19 mouse cellular contexts compared by ENCODE assay signal in the genomic region with DNA sequence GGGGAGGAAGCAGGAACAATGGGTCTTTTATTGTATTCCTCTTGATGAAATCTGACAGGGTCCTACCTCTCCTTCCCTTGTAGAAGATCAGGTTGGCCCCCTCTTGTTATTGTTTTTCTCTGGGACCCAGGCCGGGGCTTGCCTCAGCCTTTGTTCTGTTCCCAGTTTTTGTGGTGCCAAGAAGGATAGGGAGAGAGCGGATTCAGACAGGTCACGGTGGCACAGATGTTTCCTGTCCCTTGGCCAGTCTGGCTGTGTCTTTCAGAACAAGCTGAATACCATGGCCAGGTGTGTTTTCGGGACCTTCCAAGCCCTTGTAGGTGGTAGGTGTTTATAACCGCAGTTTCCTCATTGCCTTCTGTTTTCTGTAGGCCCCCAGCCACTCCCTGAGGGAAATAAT. TPM values are rescaled to one million over a fixed set of nuclear protein-coding genes. Genes with fewer than 3 reads are reported as not detected.
DNase-seq lines count a peak whose midpoint lies in the region; ATAC-seq lines count a peak whose summit lies in the region.
"Had no signal": no experiment of that assay in that cellular context is flagged by ENCODE, and none has a peak within 500 bp of the region (broad histone marks: within the 10 kb centered on the region; RNA-seq: fewer than 3 reads in every experiment).

No protein-coding gene starts in this region.

- peak; percentile 34 for DNase-seq in adrenal gland, postnatal 14 days
- no peak for DNase-seq in adrenal gland, postnatal 25 days
- DNase-seq in midbrain, embryonic 10.5 days (ENCODE audit: low spot score): no peak
- DNase-seq in T-cell, adult 2 months (ENCODE audit: low spot score): no peak
- DNase-seq: cerebellum, postnatal 14 days; gastrocnemius, postnatal 25 days had no signal

- H3K4me1 ChIP-seq in kidney, embryonic 16.5 days (ENCODE audit: insufficient read depth, low read length): 0 out of 2 replicates have a peak, but pooled peaks cover 4% of the 10 kb centered on the region
- no peaks in the 10 kb centered on the region; the same call in 1 of the 2 replicates for H3K4me1 ChIP-seq in kidney, embryonic 14.5 days (ENCODE audit: control insufficient read depth, insufficient read depth, low read length)
- peaks cover 9% of the 10 kb centered on the region for H3K4me1 ChIP-seq in midbrain, embryonic 10.5 days
- H3K4me1 ChIP-seq in midbrain, embryonic 13.5 days (replicated peaks): no peaks in the 10 kb centered on the region
- H3K4me1 ChIP-seq in stomach, embryonic 16.5 days (ENCODE audit: control insufficient read depth, insufficient read depth, low read length): 0 out of 2 replicates have a peak, but pooled peaks cover 3% of the 10 kb centered on the region
- H3K4me1 ChIP-seq: embryonic facial prominence, embryonic 12.5 days; midbrain, embryonic 15.5 days had no signal

- H3K9me3 ChIP-seq in kidney, embryonic 16.5 days (ENCODE audit: low read length): peaks cover 3% of the 10 kb centered on the region; the same call in 1 of the 2 replicates
- H3K9me3 ChIP-seq in kidney, embryonic 14.5 days (ENCODE audit: control insufficient read depth, low read length): no peaks in the 10 kb centered on the region
- H3K9me3 ChIP-seq in midbrain, embryonic 10.5 days (replicated peaks): 0 out of 2 replicates have a peak, but pooled peaks cover 4% of the 10 kb centered on the region
- H3K9me3 ChIP-seq in midbrain, embryonic 13.5 days: no peaks in the 10 kb centered on the region
- no peaks in the 10 kb centered on the region for H3K9me3 ChIP-seq in stomach, embryonic 16.5 days (replicated peaks; ENCODE audit: control insufficient read depth, low read length)
- H3K9me3 ChIP-seq: embryonic facial prominence, embryonic 12.5 days; midbrain, embryonic 15.5 days had no signal

- 48% methylated on average over 5 of the region's 5 CpGs for WGBS in kidney, embryonic 16.5 days
- 47% methylated on average over 5 of the region's 5 CpGs for WGBS in kidney, embryonic 14.5 days
- WGBS in midbrain, embryonic 10.5 days: 71% methylated on average over 5 of the region's 5 CpGs
- WGBS in midbrain, embryonic 13.5 days: 66% methylated on average over 5 of the region's 5 CpGs
- WGBS in stomach, embryonic 16.5 days: 59% methylated on average over 5 of the region's 5 CpGs

- 0 out of 2 replicates have a peak overlapping the region, but pooled peaks have one; percentile 47 for H3K27ac ChIP-seq in kidney, embryonic 16.5 days (ENCODE audit: low read length)
- H3K27ac ChIP-seq in kidney, embryonic 14.5 days (ENCODE audit: low read depth, low read length): no peak overlapping the region
- H3K27ac ChIP-seq in midbrain, embryonic 10.5 days (replicated peaks): peak overlapping the region; percentile 19; the same call in 1 of the 2 replicates
- no peak overlapping the region for H3K27ac ChIP-seq in midbrain, embryonic 13.5 days
- H3K27ac ChIP-seq in stomach, embryonic 16.5 days (ENCODE audit: low read length): peak overlapping the region; percentile 64; the same call in 1 of the 2 replicates
- H3K27ac ChIP-seq: embryonic facial prominence, embryonic 12.5 days; heart, embryonic 13.5 days; liver, embryonic 14.5 days; macrophage; midbrain, embryonic 15.5 days had no signal

- no peak overlapping the region for H3K4me2 ChIP-seq in kidney, embryonic 16.5 days (replicated peaks; ENCODE audit: low read depth, low read length)
- H3K4me2 ChIP-seq in kidney, embryonic 14.5 days (replicated peaks; ENCODE audit: low read depth, low read length): no peak overlapping the region
- no peak overlapping the region for H3K4me2 ChIP-seq in midbrain, embryonic 13.5 days (replicated peaks)
- H3K4me2 ChIP-seq in stomach, embryonic 16.5 days (ENCODE audit: low read depth, low read length): no peak overlapping the region
- H3K4me2 ChIP-seq: embryonic facial prominence, embryonic 12.5 days; heart, embryonic 13.5 days; midbrain, embryonic 15.5 days had no signal

- no peak overlapping the region for H3K4me3 ChIP-seq in kidney, embryonic 16.5 days (ENCODE audit: low read length)
- no peak overlapping the region for H3K4me3 ChIP-seq in kidney, embryonic 14.5 days (ENCODE audit: low read length)
- no peak overlapping the region for H3K4me3 ChIP-seq in midbrain, embryonic 10.5 days
- no peak overlapping the region for H3K4me3 ChIP-seq in midbrain, embryonic 13.5 days (replicated peaks)
- H3K4me3 ChIP-seq in stomach, embryonic 16.5 days (replicated peaks; ENCODE audit: low read length): no peak overlapping the region
- H3K4me3 ChIP-seq: embryonic facial prominence, embryonic 12.5 days; heart, embryonic 13.5 days; midbrain, embryonic 15.5 days had no signal

- H3K9ac ChIP-seq in kidney, embryonic 16.5 days (replicated peaks; ENCODE audit: low read length): no peak overlapping the region
- H3K9ac ChIP-seq in kidney, embryonic 14.5 days (ENCODE audit: low read depth, low read length): no peak overlapping the region
- no peak overlapping the region for H3K9ac ChIP-seq in midbrain, embryonic 13.5 days (replicated peaks)
- H3K9ac ChIP-seq in stomach, embryonic 16.5 days (ENCODE audit: low read length): no peak overlapping the region
- H3K9ac ChIP-seq: embryonic facial prominence, embryonic 12.5 days; heart, embryonic 13.5 days; liver, embryonic 14.5 days; midbrain, embryonic 15.5 days had no signal

- H3K36me3 ChIP-seq in kidney, embryonic 16.5 days (ENCODE audit: insufficient read depth, low read length): no peaks in the 10 kb centered on the region
- H3K36me3 ChIP-seq in kidney, embryonic 14.5 days (ENCODE audit: control insufficient read depth, insufficient read depth, low read length): no peaks in the 10 kb centered on the region
- H3K36me3 ChIP-seq in midbrain, embryonic 10.5 days: no peaks in the 10 kb centered on the region
- no peaks in the 10 kb centered on the region for H3K36me3 ChIP-seq in midbrain, embryonic 13.5 days
- no peaks in the 10 kb centered on the region for H3K36me3 ChIP-seq in stomach, embryonic 16.5 days (ENCODE audit: control insufficient read depth, insufficient read depth, low read length)
- H3K36me3 ChIP-seq: embryonic facial prominence, embryonic 12.5 days; heart, embryonic 13.5 days; midbrain, embryonic 15.5 days had no signal

- no peaks in the 10 kb centered on the region for H3K27me3 ChIP-seq in kidney, embryonic 16.5 days (ENCODE audit: insufficient read depth, low read length)
- H3K27me3 ChIP-seq in kidney, embryonic 14.5 days (ENCODE audit: control insufficient read depth, insufficient read depth, low read length): no peaks in the 10 kb centered on the region
- no peaks in the 10 kb centered on the region for H3K27me3 ChIP-seq in midbrain, embryonic 10.5 days (ENCODE audit: low read depth, poor library complexity, severe bottlenecking)
- H3K27me3 ChIP-seq in midbrain, embryonic 13.5 days: no peaks in the 10 kb centered on the region
- no peaks in the 10 kb centered on the region for H3K27me3 ChIP-seq in stomach, embryonic 16.5 days (ENCODE audit: control insufficient read depth, insufficient read depth, low read length)
- H3K27me3 ChIP-seq: embryonic facial prominence, embryonic 12.5 days; midbrain, embryonic 15.5 days had no signal

- no peak for ATAC-seq in kidney, embryonic 16.5 days (ENCODE audit: low FRiP score, low TSS enrichment)
- no peak for ATAC-seq in kidney, embryonic 14.5 days (ENCODE audit: low FRiP score, low TSS enrichment)
- no peak for ATAC-seq in midbrain, embryonic 13.5 days
- ATAC-seq in stomach, embryonic 16.5 days (ENCODE audit: insufficient read depth, low FRiP score): no peak
- ATAC-seq: midbrain, embryonic 15.5 days had no signal

RNA-seq across cellular contexts. Expression of a gene that starts 14.0 kb away (rescaled TPM):
- total RNA-seq in adrenal gland, postnatal 14 days (2021): not detected in 2 replicates
- not detected in 2 replicates for total RNA-seq in adrenal gland, postnatal 25 days (2021)
- not detected in 2 replicates for polyA plus RNA-seq in kidney, embryonic 16.5 days (2015; fragmentation: Nextera tagmentation; extraction: Ambion mirVana)
- not detected in 2 replicates for polyA plus RNA-seq in kidney, embryonic 14.5 days (2014; fragmentation: Nextera tagmentation; extraction: Ambion mirVana)
- polyA plus RNA-seq in midbrain, embryonic 10.5 days (2016; fragmentation: Nextera tagmentation; extraction: Ambion mirVana): not detected in 2 replicates
- polyA plus RNA-seq in midbrain, embryonic 13.5 days (2015; fragmentation: Nextera tagmentation; extraction: Ambion mirVana): not detected in 2 replicates
- polyA plus RNA-seq in stomach, embryonic 16.5 days (2015; fragmentation: Nextera tagmentation; extraction: Ambion mirVana): not detected in 2 replicates
- total RNA-seq: gastrocnemius, postnatal 25 days; hematopoietic stem cell, adult 5-6 weeks had no signal
- polyA plus RNA-seq: embryonic facial prominence, embryonic 12.5 days; heart, embryonic 13.5 days; large intestine, adult 2 months; limb, embryonic 11.5 days; liver, embryonic 14.5 days; macrophage; midbrain, embryonic 15.5 days; thymus, postnatal 0 days had no signal

RNA-seq across cellular contexts. Expression of a gene that starts 38.9 kb away (rescaled TPM):
- total RNA-seq in adrenal gland, postnatal 14 days (2021): 24.6 and 36.6 TPM in 2 replicates
- 3.3 and 3.4 TPM in 2 replicates for total RNA-seq in adrenal gland, postnatal 25 days (2021)
- polyA plus RNA-seq in kidney, embryonic 16.5 days (2015; fragmentation: Nextera tagmentation; extraction: Ambion mirVana): 0.15 and 0.56 TPM in 2 replicates
- polyA plus RNA-seq in kidney, embryonic 14.5 days (2014; fragmentation: Nextera tagmentation; extraction: Ambion mirVana): 0.15 and 0.41 TPM in 2 replicates
- polyA plus RNA-seq in midbrain, embryonic 10.5 days (2016; fragmentation: Nextera tagmentation; extraction: Ambion mirVana): 0.06 and 0.12 TPM in 2 replicates
- polyA plus RNA-seq in midbrain, embryonic 13.5 days (2015; fragmentation: Nextera tagmentation; extraction: Ambion mirVana): 2.9 and 3.3 TPM in 2 replicates
- polyA plus RNA-seq in stomach, embryonic 16.5 days (2015; fragmentation: Nextera tagmentation; extraction: Ambion mirVana): 1.1 and 1.4 TPM in 2 replicates
- total RNA-seq: hematopoietic stem cell, adult 5-6 weeks had no signal
- polyA plus RNA-seq: liver, embryonic 14.5 days; macrophage had no signal

Comparison
In these comparisons a context has a peak if more than half of its experiments do, and no peak if none do; other contexts are left out.
1. H3K27ac ChIP-seq: peak in kidney, embryonic 16.5 days (single experiment), midbrain, embryonic 10.5 days (single experiment) and stomach, embryonic 16.5 days (single experiment); none in kidney, embryonic 14.5 days (single experiment) and midbrain, embryonic 13.5 days (single experiment).